Mouse (Mus musculus): ENCODE measurements around the gene Kdm7a.

Gene Kdm7a

DNA sequence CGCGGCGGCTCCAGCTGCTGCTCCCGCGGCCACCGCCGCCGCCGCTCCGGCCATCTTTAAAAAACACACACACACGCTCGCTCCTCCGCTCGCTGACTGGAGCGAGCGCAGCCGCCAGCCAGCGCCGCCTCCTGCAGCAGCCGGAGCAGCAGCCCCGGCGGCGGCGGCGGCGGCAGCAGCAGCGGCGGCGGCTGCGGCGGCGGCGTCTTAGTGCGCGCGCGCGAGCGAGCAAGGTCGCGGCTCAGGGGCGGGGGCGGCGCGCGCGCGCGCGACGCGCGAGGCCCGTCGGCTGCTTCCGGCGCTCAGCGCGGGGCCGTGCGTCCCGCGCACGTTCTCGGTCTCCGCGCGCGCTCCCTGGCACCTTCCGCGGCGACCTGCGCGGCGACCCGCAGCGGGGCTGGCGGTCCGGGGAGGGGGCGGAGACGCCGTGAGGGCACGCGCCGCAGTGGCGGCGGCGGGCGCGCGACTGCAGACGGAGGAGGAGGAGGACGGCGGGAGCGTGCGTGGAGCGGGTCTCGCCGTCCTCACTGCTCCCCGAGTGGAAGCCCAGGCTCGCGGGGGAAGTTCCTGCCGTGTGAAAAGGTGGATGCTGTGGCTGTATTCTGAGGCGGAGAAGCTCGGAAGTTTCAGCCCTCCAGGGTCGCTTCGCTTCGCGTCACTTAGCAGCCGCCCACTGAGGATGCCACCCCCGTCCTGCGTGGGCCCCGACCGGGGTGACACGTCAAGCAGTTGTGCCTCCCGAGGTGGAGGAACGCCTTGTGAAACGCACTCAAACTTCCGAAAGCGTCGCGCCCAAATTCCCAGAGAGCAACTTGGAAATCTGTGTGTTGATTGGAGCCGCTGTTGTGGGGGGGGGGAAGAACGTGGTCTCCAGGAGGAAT is at the start of gene Kdm7a:
TSS of gene Kdm7a (minus strand) at position 209 of the 881 bp plus-strand sequence.
- peak; percentile 93 for DNase-seq (ENCODE audit: low spot score)

DNA sequence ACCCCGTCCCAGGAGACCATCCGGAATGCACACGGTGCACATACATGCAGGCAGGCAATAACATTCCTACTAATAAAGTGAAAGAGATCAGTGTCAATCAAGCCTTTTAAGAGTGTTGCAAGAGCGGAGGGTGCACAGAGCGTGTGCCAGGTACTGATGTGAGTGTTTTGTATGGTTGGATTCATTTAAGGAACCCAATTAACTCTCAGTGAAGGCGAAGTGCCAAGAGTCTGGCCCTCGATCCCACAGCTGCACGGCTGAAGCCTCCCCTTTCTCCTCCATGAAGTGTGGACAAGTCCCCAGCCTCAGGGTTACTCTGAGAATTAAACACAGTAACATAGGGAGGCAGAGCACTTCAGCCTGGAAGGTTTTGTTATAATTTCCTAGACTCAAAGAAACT is 48.7 kb upstream of the Kdm7a start:
- DNase-seq (ENCODE audit: low spot score): no peak

- DNase-seq (ENCODE audit: low spot score): no peak
Measured at GRCm38 (mm10) chr6:39250055-39250454, 43.5 kb upstream of the Kdm7a start.

GRCm38 (mm10) chr6:39249176-39249770 is 42.7 kb upstream of the Kdm7a start:
- peak; percentile 31 for DNase-seq (ENCODE audit: low spot score)

- DNase-seq (ENCODE audit: low spot score): no peak
Measured at GRCm38 (mm10) chr6:39244066-39244465, 37.5 kb upstream of the Kdm7a start.

GRCm38 (mm10) chr6:39243511-39243961 is 36.9 kb upstream of the Kdm7a start:
- peak; percentile 37 for DNase-seq (ENCODE audit: low spot score)

DNA sequence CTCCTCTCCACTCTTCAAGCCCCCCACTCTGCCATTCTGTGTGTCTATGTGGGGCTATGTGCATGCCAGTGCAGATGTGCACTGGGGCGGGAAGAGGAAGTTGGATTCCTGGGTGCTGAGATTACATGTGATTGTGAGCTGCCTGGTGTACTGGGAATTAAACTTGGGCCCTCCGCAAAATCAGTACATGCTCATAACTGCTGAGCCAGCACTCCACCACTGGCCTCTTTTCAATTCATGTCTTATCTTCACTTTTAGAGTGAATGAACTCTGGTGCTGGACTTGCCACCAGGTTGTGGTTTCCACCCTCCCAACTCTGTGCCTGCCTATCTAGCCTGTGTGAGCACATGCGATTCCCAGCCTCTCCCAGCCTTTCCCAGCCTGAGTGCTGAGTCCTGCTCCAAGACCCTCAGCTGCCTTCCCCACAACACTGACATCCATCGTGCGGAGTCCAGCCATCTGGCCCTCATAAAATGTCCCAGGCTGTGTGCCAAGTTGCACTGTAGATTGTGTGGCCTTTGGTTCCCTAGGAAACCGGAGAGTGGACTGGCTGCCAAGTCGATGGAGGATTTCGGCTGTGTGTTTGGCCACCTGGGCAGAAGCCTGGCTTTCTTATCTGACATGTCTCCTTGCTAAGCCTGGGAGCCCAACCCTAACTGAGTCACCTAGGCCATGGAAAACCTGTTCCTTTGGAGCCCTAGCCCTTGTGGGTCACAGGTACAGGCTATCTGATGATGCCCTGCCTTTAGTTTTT is 36.3 kb upstream of the Kdm7a start:
- peak; percentile 65 for DNase-seq (ENCODE audit: low spot score)

- no peak for DNase-seq (ENCODE audit: low spot score)
Measured at GRCm38 (mm10) chr6:39241421-39241891, 34.9 kb upstream of the Kdm7a start.

DNA sequence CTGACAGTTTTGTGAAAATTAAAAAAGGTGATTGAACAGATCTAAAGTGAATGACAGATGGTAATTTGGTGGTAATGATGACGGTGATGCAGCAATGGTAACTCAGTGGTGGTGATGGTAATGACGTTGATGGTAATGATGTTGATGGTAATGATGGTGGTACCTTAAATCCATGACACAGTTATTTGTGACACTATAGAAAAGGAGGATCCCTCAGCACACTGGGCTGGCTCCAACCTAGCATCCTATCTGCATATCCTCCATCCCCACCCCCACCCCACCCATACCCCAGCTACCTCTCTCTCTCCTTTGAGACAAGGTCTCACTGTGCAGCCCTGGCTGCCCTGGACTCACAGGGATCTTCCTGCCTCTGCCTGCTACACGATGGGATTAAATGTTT is 34.4 kb upstream of the Kdm7a start:
- DNase-seq (ENCODE audit: low spot score): no peak

DNA sequence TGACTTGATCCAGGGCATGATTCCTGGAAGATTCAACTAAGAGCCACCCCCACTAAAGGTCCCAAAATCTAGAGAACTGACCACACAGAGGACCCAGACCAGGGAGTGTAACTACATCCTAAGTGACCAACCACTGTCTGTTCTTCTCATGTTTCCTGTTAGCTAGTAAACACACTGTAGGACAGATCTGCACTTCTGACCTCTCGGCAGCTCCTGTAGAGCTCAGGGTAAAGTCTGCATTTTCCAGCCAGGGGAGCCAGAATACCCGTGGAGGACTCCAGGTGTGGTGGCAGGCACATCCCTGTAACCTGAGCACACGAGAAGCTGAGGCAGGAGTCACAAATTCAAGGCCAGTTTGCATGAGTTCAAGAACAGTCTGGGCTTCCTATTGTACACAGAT is 31.3 kb upstream of the Kdm7a start:
- no peak for DNase-seq (ENCODE audit: low spot score)

GRCm38 (mm10) chr6:39232617-39233016 is 26.0 kb upstream of the Kdm7a start:
- DNase-seq (ENCODE audit: low spot score): no peak

DNA sequence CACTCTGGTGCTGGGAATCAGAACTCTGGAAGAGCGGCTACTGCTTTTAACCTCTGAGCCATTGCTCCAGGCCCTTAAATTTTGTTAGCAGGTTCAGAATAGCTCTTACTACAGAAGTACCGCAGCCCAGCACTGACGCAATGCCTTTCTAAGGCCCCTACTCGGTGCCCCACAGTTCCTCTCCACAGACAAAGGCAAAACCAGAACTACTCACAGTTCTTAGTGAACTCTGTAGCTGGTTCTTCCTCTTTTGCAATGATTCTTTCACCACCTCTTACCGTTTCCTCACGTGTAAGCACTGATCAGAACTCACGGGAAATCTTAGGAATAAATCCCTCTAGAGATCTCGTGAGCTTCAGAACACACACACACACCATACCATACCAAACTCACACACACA is 24.1 kb upstream of the Kdm7a start:
- no peak for DNase-seq (ENCODE audit: low spot score)

DNA sequence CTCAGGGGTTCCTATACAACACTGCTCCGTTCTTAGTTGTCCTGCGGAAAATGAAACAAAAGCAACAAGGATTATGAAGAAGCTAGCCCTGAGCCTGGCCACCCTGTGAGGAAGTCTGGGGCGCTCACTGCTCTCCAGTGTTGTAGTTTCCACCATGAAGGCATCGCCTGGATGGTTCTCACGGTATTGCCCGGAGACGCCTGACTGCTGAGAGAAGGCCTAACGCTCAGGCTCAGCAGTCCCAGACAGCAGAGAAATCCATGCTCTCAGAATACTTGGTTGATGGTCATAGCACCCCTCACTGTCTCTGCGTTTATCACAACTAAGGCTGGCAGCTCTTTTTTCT is 20.0 kb upstream of the Kdm7a start:
- DNase-seq (ENCODE audit: low spot score): peak; percentile 29

- DNase-seq (ENCODE audit: low spot score): peak; percentile 61
Measured at GRCm38 (mm10) chr6:39225876-39226609, 19.5 kb upstream of the Kdm7a start.

GRCm38 (mm10) chr6:39223328-39223885 is 16.8 kb upstream of the Kdm7a start:
- peak; percentile 6 for DNase-seq (ENCODE audit: low spot score)

- DNase-seq (ENCODE audit: low spot score): no peak
Measured at GRCm38 (mm10) chr6:39222487-39222886, 15.9 kb upstream of the Kdm7a start.

DNA sequence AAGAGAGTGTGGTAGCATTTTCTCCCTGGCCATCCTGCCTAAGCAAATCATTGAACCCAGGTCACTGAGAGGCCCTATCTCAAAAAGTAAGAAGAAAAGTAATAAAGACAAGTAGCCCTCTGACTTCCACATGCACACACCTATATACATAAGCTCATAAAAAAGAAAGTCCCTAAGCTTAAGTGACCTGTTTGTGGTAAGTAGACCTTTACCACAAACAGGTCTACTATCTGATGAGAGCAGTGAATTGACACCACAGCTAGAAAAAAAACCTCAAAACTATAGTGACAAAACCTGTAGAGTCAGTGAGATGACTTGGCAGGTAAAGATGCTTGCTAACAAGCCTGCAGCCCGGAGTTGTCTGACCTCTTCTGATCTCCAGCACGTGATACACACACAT is 11.4 kb upstream of the Kdm7a start:
- no peak for DNase-seq (ENCODE audit: low spot score)

- DNase-seq (ENCODE audit: low spot score): no peak
Measured at GRCm38 (mm10) chr6:39217138-39217537, 10.5 kb upstream of the Kdm7a start.

DNA sequence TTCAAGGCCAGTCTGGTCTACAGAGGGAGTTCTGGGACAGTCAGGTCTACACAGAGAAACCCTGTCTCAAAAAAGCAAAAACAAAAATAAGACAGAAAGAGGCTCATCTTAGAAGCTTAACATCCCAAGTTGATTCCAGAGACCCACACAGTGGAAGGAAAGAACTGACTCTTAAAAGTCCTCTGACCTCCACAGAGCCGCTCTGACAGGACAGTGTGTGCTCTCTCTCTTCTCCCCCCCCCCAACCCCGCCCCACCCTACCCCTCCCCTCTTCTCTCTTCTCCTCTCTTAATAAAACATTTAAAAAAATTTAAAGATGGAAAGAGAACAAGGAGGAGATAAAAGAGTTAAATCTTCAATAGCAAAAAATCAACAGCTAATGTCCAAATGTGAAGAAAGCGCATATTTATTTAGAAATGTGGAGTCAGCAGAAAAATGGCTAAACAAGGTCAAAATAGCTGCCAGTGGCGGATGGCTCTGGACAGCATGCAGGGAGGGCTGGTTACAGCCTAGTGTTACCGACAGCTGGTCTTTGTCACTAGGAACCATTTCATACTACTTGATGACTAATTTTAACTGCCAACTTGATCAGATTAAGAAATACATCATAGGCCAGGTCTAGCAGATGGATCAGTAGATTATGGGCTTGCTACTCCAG is 8.5 kb upstream of the Kdm7a start:
- no peak for DNase-seq (ENCODE audit: low spot score)

DNA sequence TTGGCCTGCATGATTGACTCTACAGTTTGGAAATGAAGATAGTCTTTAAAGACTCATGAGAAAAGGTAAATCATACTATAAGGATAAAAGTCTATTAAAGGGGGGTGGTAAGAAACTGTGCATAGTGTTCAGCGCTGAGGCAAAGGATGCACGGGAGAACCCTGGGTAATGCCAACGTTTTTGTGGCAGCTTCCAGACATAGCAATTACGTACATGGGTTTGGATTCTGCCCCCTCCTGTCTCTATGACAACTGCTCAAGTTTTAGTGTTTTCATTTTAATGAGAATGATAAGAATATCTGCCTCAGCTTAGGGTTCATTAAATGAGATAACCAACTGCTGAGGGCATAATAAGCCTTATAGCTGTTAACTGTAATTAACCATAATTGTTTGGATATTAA is 3.1 kb upstream of the Kdm7a start:
- DNase-seq (ENCODE audit: low spot score): no peak

GRCm38 (mm10) chr6:39208181-39208580 is 1.6 kb upstream of the Kdm7a start:
- DNase-seq (ENCODE audit: low spot score): no peak

All from embryo, embryonic 10.5 days (tissue).